Mouse (Mus musculus): ENCODE results near the gene Ankrd12. TPM values are rescaled to one million over a fixed set of nuclear protein-coding genes. Genes with fewer than 3 reads are reported as not detected.

The Ankrd12 gene
- polyA plus RNA-seq (2015; fragmentation: Nextera tagmentation; extraction: Ambion mirVana) = 19.3 and 21.5 TPM in 2 replicates

GRCm38 (mm10) chr17:66076934-66077333, at the start of gene Ankrd12:
Gene Ankrd12 (minus strand): TSS chr17:66077089.
- H3K4me1 ChIP-seq (ENCODE audit: control insufficient read depth, insufficient read depth, low read length) = peaks cover 13% of the 10 kb centered on the region
- no peaks in the 10 kb centered on the region for H3K9me3 ChIP-seq (replicated peaks; ENCODE audit: control insufficient read depth, low read length)
- H3K27ac ChIP-seq (ENCODE audit: low read length) = peak within 1 kb of the TSS; percentile 91
- WGBS = under 1% methylated on average over 53 of the region's 53 CpGs
- peaks cover 19% of the 10 kb centered on the region for H3K36me3 ChIP-seq (ENCODE audit: control insufficient read depth, insufficient read depth)
- peak within 1 kb of the TSS; percentile 85 for H3K9ac ChIP-seq (ENCODE audit: low read length)
- H3K27me3 ChIP-seq (ENCODE audit: control insufficient read depth, insufficient read depth, low read length) = no peaks in the 10 kb centered on the region
- H3K4me2 ChIP-seq (ENCODE audit: low read depth, low read length) = peak within 1 kb of the TSS; percentile 89
- peak; percentile 97 for ATAC-seq (replicated peaks; ENCODE audit: extremely low read depth, insufficient read depth, low FRiP score)
- peak within 1 kb of the TSS; percentile 91 for H3K4me3 ChIP-seq (ENCODE audit: low read length)

GRCm38 (mm10) chr17:66125211-66125610, 48.3 kb upstream of the Ankrd12 start:
- Histone ChIP-seq H3K4me1 (ENCODE audit: control insufficient read depth, insufficient read depth, low read length) (peaks cover 14% of the 10 kb centered on the region), H3K9me3 (replicated peaks; ENCODE audit: control insufficient read depth, low read length) (no peaks in the 10 kb centered on the region), H3K27me3 (ENCODE audit: control insufficient read depth, insufficient read depth, low read length) (no peaks in the 10 kb centered on the region), H3K4me2 (ENCODE audit: low read depth, low read length) (no peak overlapping the region), H3K27ac (ENCODE audit: low read length) (no peak overlapping the region), H3K9ac (ENCODE audit: low read length) (no peak overlapping the region), H3K4me3 (ENCODE audit: low read length) (no peak overlapping the region), H3K36me3 (ENCODE audit: control insufficient read depth, insufficient read depth) (peaks cover 20% of the 10 kb centered on the region)
- no peak for ATAC-seq (replicated peaks; ENCODE audit: extremely low read depth, insufficient read depth, low FRiP score)
- 60% methylated on average over 5 of the region's 5 CpGs for WGBS

- H3K4me1 ChIP-seq (ENCODE audit: control insufficient read depth, insufficient read depth, low read length) = peaks cover 14% of the 10 kb centered on the region
- peak overlapping the region; percentile 91 for H3K4me2 ChIP-seq (ENCODE audit: low read depth, low read length)
- no peak for ATAC-seq (replicated peaks; ENCODE audit: extremely low read depth, insufficient read depth, low FRiP score)
- peak overlapping the region; percentile 92 for H3K27ac ChIP-seq (ENCODE audit: low read length)
- no peaks in the 10 kb centered on the region for H3K27me3 ChIP-seq (ENCODE audit: control insufficient read depth, insufficient read depth, low read length)
- peak overlapping the region; percentile 83 for H3K9ac ChIP-seq (ENCODE audit: low read length)
- WGBS = 2% methylated on average over 20 of the region's 20 CpGs
- no peaks in the 10 kb centered on the region for H3K9me3 ChIP-seq (replicated peaks; ENCODE audit: control insufficient read depth, low read length)
- H3K36me3 ChIP-seq (ENCODE audit: control insufficient read depth, insufficient read depth) = peaks cover 21% of the 10 kb centered on the region
- peak overlapping the region; percentile 95 for H3K4me3 ChIP-seq (ENCODE audit: low read length)
Measured at GRCm38 (mm10) chr17:66123816-66124610, 47.1 kb upstream of the Ankrd12 start.

- peak within 1 kb of the TSS; percentile 83 for H3K9ac ChIP-seq (ENCODE audit: low read length)
- peak; percentile 88 for ATAC-seq (replicated peaks; ENCODE audit: extremely low read depth, insufficient read depth, low FRiP score)
- peak within 1 kb of the TSS; percentile 91 for H3K4me2 ChIP-seq (ENCODE audit: low read depth, low read length)
- H3K4me1 ChIP-seq (ENCODE audit: control insufficient read depth, insufficient read depth, low read length) = peaks cover 14% of the 10 kb centered on the region
- H3K4me3 ChIP-seq (ENCODE audit: low read length) = peak within 1 kb of the TSS; percentile 95
- H3K27me3 ChIP-seq (ENCODE audit: control insufficient read depth, insufficient read depth, low read length) = no peaks in the 10 kb centered on the region
- peaks cover 28% of the 10 kb centered on the region for H3K36me3 ChIP-seq (ENCODE audit: control insufficient read depth, insufficient read depth)
- 5% methylated on average over 45 of the region's 45 CpGs for WGBS
- peak within 1 kb of the TSS; percentile 92 for H3K27ac ChIP-seq (ENCODE audit: low read length)
- no peaks in the 10 kb centered on the region for H3K9me3 ChIP-seq (replicated peaks; ENCODE audit: control insufficient read depth, low read length)
Measured at GRCm38 (mm10) chr17:66123066-66123815, 46.4 kb upstream of the Ankrd12 start, which contains the start of gene Ddx11. Gene Ddx11 (plus strand): TSS chr17:66123520.

- ATAC-seq (replicated peaks; ENCODE audit: extremely low read depth, insufficient read depth, low FRiP score) = no peak
- WGBS = 74% methylated on average over 1 of the region's 1 CpGs
- no peaks in the 10 kb centered on the region for H3K9me3 ChIP-seq (replicated peaks; ENCODE audit: control insufficient read depth, low read length)
- no peak overlapping the region for H3K9ac ChIP-seq (ENCODE audit: low read length)
- peaks cover 39% of the 10 kb centered on the region for H3K36me3 ChIP-seq (ENCODE audit: control insufficient read depth, insufficient read depth)
- no peaks in the 10 kb centered on the region for H3K27me3 ChIP-seq (ENCODE audit: control insufficient read depth, insufficient read depth, low read length)
- no peak overlapping the region for H3K4me3 ChIP-seq (ENCODE audit: low read length)
- H3K27ac ChIP-seq (ENCODE audit: low read length) = no peak overlapping the region
- H3K4me1 ChIP-seq (ENCODE audit: control insufficient read depth, insufficient read depth, low read length) = peaks cover 14% of the 10 kb centered on the region
- no peak overlapping the region for H3K4me2 ChIP-seq (ENCODE audit: low read depth, low read length)
Measured at GRCm38 (mm10) chr17:66120701-66121100, 43.8 kb upstream of the Ankrd12 start.

- Histone ChIP-seq H3K4me1 (ENCODE audit: control insufficient read depth, insufficient read depth, low read length) (peaks cover 3% of the 10 kb centered on the region), H3K4me2 (ENCODE audit: low read depth, low read length) (no peak overlapping the region), H3K9me3 (replicated peaks; ENCODE audit: control insufficient read depth, low read length) (no peaks in the 10 kb centered on the region), H3K27me3 (ENCODE audit: control insufficient read depth, insufficient read depth, low read length) (no peaks in the 10 kb centered on the region), H3K36me3 (ENCODE audit: control insufficient read depth, insufficient read depth) (peaks cover 52% of the 10 kb centered on the region), H3K27ac (ENCODE audit: low read length) (no peak overlapping the region), H3K4me3 (ENCODE audit: low read length) (no peak overlapping the region), H3K9ac (ENCODE audit: low read length) (no peak overlapping the region)
- no peak for ATAC-seq (replicated peaks; ENCODE audit: extremely low read depth, insufficient read depth, low FRiP score)
- 87% methylated on average over 8 of the region's 8 CpGs for WGBS
Measured at GRCm38 (mm10) chr17:66118991-66119390, 42.1 kb upstream of the Ankrd12 start.

- H3K9ac ChIP-seq (ENCODE audit: low read length) = peak overlapping the region; percentile 80
- no peaks in the 10 kb centered on the region for H3K9me3 ChIP-seq (replicated peaks; ENCODE audit: control insufficient read depth, low read length)
- peak overlapping the region; percentile 75 for H3K4me3 ChIP-seq (ENCODE audit: low read length)
- peak overlapping the region; percentile 75 for H3K4me2 ChIP-seq (ENCODE audit: low read depth, low read length)
- H3K27ac ChIP-seq (ENCODE audit: low read length) = peak overlapping the region; percentile 65
- peaks cover 11% of the 10 kb centered on the region for H3K4me1 ChIP-seq (ENCODE audit: control insufficient read depth, insufficient read depth, low read length)
- WGBS = 32% methylated on average over 4 of the region's 4 CpGs
- H3K27me3 ChIP-seq (ENCODE audit: control insufficient read depth, insufficient read depth, low read length) = no peaks in the 10 kb centered on the region
- H3K36me3 ChIP-seq (ENCODE audit: control insufficient read depth, insufficient read depth) = peaks cover 28% of the 10 kb centered on the region
- no peak for ATAC-seq (replicated peaks; ENCODE audit: extremely low read depth, insufficient read depth, low FRiP score)
Measured at GRCm38 (mm10) chr17:66112166-66112565, 35.3 kb upstream of the Ankrd12 start.

- H3K4me2 ChIP-seq (ENCODE audit: low read depth, low read length) = peak within 1 kb of the TSS; percentile 75
- 0% methylated on average over 41 of the region's 41 CpGs for WGBS
- H3K9ac ChIP-seq (ENCODE audit: low read length) = peak within 1 kb of the TSS; percentile 80
- peak within 1 kb of the TSS; percentile 75 for H3K4me3 ChIP-seq (ENCODE audit: low read length)
- peak; percentile 98 for ATAC-seq (replicated peaks; ENCODE audit: extremely low read depth, insufficient read depth, low FRiP score)
- H3K27ac ChIP-seq (ENCODE audit: low read length) = peak within 1 kb of the TSS; percentile 65
- H3K36me3 ChIP-seq (ENCODE audit: control insufficient read depth, insufficient read depth) = peaks cover 23% of the 10 kb centered on the region
- H3K27me3 ChIP-seq (ENCODE audit: control insufficient read depth, insufficient read depth, low read length) = no peaks in the 10 kb centered on the region
- peaks cover 11% of the 10 kb centered on the region for H3K4me1 ChIP-seq (ENCODE audit: control insufficient read depth, insufficient read depth, low read length)
- H3K9me3 ChIP-seq (replicated peaks; ENCODE audit: control insufficient read depth, low read length) = no peaks in the 10 kb centered on the region
Measured at GRCm38 (mm10) chr17:66111402-66111959, 34.6 kb upstream of the Ankrd12 start, which contains the start of gene Washc1. Gene Washc1 (plus strand): TSS chr17:66111545.

Data from heart, embryonic 16.5 days (tissue).